Mouse (Mus musculus) small intestine, adult 2 months (tissue): ENCODE results near the gene Sypl2.

Experiments
- CTCF ChIP-seq: fragments of 200-500 bp; IDR thresholded peaks from 2 replicates; pipeline ENCODE4 v1.5.1; 2012; ENCODE audit warnings: low read depth, mild to moderate bottlenecking, control low read depth, inconsistent platforms, low read length, moderate library complexity, mixed read lengths; ENCODE audit not compliant: insufficient replicate concordance, insufficient read length; ENCODE audit errors: extremely low read depth
- POLR2A ChIP-seq: fragments of 200-500 bp; IDR thresholded peaks from 2 replicates; pipeline ENCODE4 v1.6.1; 2012; ENCODE audit warnings: low read depth, mild to moderate bottlenecking, control low read depth, inconsistent platforms, low read length, moderate library complexity

DNA sequence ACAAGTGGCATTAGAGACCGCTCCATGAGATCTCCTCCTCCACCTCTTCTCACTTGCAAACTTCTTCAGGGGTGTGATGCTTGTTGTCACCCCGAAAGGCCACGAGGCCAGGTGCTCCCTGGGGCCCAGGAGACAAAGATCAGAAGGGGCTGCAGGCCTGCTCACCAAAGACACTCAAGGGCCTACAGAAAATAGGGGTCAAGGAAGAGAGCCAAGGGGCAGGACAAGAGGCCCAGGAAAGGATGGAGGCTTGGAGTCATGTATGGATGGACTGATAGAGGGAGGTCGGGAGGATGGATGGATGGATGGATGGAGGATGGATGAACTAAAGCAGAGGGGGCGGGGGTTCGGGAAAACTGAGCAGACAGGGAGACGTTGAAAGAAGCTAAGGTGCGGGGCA, 16.9 kb downstream of the Sypl2 start:
- no peak for TF ChIP-seq CTCF
- TF ChIP-seq POLR2A = no peak; the same call in 1 of the 2 replicates
